Comparison of ENCODE assay signal across 17 mouse cellular contexts in the genomic region with DNA sequence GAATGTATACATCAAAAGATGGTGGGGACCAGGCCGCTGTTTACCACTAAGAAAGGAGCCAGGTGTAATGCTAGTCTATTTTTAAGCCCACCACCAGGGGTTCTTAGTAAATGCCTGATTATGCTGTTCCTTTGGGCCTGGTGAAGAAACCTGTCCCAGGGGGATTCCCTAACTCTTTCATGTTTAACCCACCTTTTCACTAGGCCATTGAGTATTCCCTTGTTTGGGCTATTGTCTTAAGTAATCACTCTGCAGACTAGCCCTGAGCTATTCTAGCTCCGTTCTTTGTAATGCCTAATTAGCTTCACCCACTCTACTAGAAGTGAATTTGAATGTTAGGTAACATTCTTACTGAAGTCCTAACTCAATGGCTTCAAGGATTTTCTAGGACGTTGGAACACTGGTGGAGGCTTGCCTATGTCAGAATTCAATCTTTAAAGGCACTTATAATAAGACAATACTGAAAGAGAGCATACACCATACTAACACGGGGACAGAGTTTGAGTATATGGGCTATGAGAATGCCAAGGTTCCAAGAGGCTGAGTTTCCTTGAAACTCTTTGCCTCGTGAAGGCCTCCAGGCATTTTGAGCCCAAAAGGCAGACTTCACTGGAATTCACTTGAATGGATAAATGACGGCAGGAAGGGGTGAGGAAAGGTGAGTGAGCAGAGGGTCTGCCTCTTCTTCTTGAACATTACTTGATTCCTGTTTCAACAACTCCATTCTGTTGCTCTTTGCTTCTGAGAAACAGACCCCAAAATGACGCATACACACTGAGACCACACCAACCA.
"Had no signal": no experiment of that assay in that cellular context is flagged by ENCODE, and none has a peak within 500 bp of the region (broad histone marks: within the 10 kb centered on the region; RNA-seq: fewer than 3 reads in every experiment).

No protein-coding gene starts in this region.

- DNase-seq: lung, adult 2 months; lung, postnatal 14 days; lung, postnatal 36 days; right cerebral cortex, postnatal 14 days; thymus, adult 2 months; thymus, postnatal 25 days; thymus, postnatal 4 days had no signal

- H3K9ac ChIP-seq: lung, embryonic 15.5 days; midbrain, embryonic 13.5 days; midbrain, embryonic 15.5 days; neural tube, embryonic 12.5 days; stomach, embryonic 15.5 days had no signal

- H3K36me3 ChIP-seq: lung, embryonic 15.5 days; midbrain, embryonic 13.5 days; midbrain, embryonic 15.5 days; neural tube, embryonic 12.5 days; stomach, embryonic 15.5 days had no signal

- H3K4me3 ChIP-seq: lung, embryonic 15.5 days; megakaryocyte, embryonic 14.5 days; midbrain, embryonic 13.5 days; midbrain, embryonic 15.5 days; neural tube, embryonic 12.5 days; stomach, embryonic 15.5 days had no signal

- H3K27ac ChIP-seq: lung, embryonic 15.5 days; macrophage; midbrain, embryonic 13.5 days; midbrain, embryonic 15.5 days; neural tube, embryonic 12.5 days; stomach, embryonic 15.5 days; stomach, postnatal 0 days had no signal

- H3K4me1 ChIP-seq: lung, embryonic 15.5 days; megakaryocyte, embryonic 14.5 days; midbrain, embryonic 13.5 days; midbrain, embryonic 15.5 days; neural tube, embryonic 12.5 days; stomach, embryonic 15.5 days had no signal

- H3K4me2 ChIP-seq: lung, embryonic 15.5 days; midbrain, embryonic 11.5 days; midbrain, embryonic 13.5 days; midbrain, embryonic 15.5 days; neural tube, embryonic 12.5 days; stomach, embryonic 15.5 days had no signal

- H3K27me3 ChIP-seq: lung, embryonic 15.5 days; megakaryocyte, embryonic 14.5 days; midbrain, embryonic 13.5 days; midbrain, embryonic 15.5 days; neural tube, embryonic 12.5 days; stomach, embryonic 15.5 days had no signal

- ATAC-seq: lung, postnatal 0 days; midbrain, embryonic 13.5 days; midbrain, embryonic 15.5 days had no signal

- H3K9me3 ChIP-seq: lung, embryonic 15.5 days; midbrain, embryonic 13.5 days; midbrain, embryonic 15.5 days; neural tube, embryonic 12.5 days; stomach, embryonic 15.5 days had no signal
